Mouse (Mus musculus) urinary bladder, postnatal 25 days (tissue): ENCODE data around the gene Scarb2.
A peak's percentile ranks its signal among the peaks of the same experiment; 100 is the strongest.

ENCODE experiments used
- DNase-seq: peaks from one replicate; pipeline ENCODE4 v3.0.0; 2022; ENCODE audit warnings: low spot score

Scarb2 gene

GRCm38 (mm10) chr5:92493423-92493822 is 13.2 kb downstream of the Scarb2 start:
- no peak for DNase-seq

GRCm38 (mm10) chr5:92490779-92491178 is 15.9 kb downstream of the Scarb2 start:
- no peak for DNase-seq

- no peak for DNase-seq
Observed at GRCm38 (mm10) chr5:92490304-92490703, 16.3 kb downstream of the Scarb2 start.

GRCm38 (mm10) chr5:92489503-92489902 is 17.1 kb downstream of the Scarb2 start:
- DNase-seq = no peak

- DNase-seq = no peak
Observed at GRCm38 (mm10) chr5:92488961-92489360, 17.7 kb downstream of the Scarb2 start.

- DNase-seq = no peak
Observed at GRCm38 (mm10) chr5:92488408-92488807, 18.2 kb downstream of the Scarb2 start.

- DNase-seq = no peak
Observed at GRCm38 (mm10) chr5:92486758-92487157, 19.9 kb downstream of the Scarb2 start.

- DNase-seq = no peak
Observed at GRCm38 (mm10) chr5:92484880-92485279, 21.8 kb downstream of the Scarb2 start.

- no peak for DNase-seq
Observed at GRCm38 (mm10) chr5:92472863-92473262, 33.8 kb downstream of the Scarb2 start.

GRCm38 (mm10) chr5:92471531-92471930 is 35.1 kb downstream of the Scarb2 start:
- DNase-seq = no peak

GRCm38 (mm10) chr5:92469201-92470130 is 37.2 kb downstream of the Scarb2 start:
- no peak for DNase-seq

- DNase-seq = no peak
Observed at GRCm38 (mm10) chr5:92468234-92468633, 38.4 kb downstream of the Scarb2 start.

- DNase-seq = no peak
Observed at GRCm38 (mm10) chr5:92467102-92467766, 39.4 kb downstream of the Scarb2 start.

GRCm38 (mm10) chr5:92465511-92465910 is 41.1 kb downstream of the Scarb2 start:
- DNase-seq = no peak

GRCm38 (mm10) chr5:92461321-92461720 is 45.3 kb downstream of the Scarb2 start:
- peak; percentile 60 for DNase-seq

- no peak for DNase-seq
Observed at GRCm38 (mm10) chr5:92458726-92459125, 47.9 kb downstream of the Scarb2 start.

- DNase-seq = no peak
Observed at GRCm38 (mm10) chr5:92457410-92457809, 49.2 kb downstream of the Scarb2 start.

GRCm38 (mm10) chr5:92452876-92453275 is 53.8 kb downstream of the Scarb2 start:
- no peak for DNase-seq

- no peak for DNase-seq
Observed at GRCm38 (mm10) chr5:92446736-92447135, 59.9 kb downstream of the Scarb2 start.

GRCm38 (mm10) chr5:92445016-92445415 is 61.6 kb downstream of the Scarb2 start:
- no peak for DNase-seq

GRCm38 (mm10) chr5:92442914-92443313 is 63.7 kb downstream of the Scarb2 start:
- no peak for DNase-seq

GRCm38 (mm10) chr5:92441494-92441893 is 65.1 kb downstream of the Scarb2 start:
- no peak for DNase-seq

GRCm38 (mm10) chr5:92438540-92438939 is 68.1 kb downstream of the Scarb2 start:
- no peak for DNase-seq
